Mouse (Mus musculus) liver, adult 2 months (tissue): ENCODE results near the gene Pknox2.

ENCODE experiments used
- CTCF ChIP-seq: fragments of 200-500 bp; IDR thresholded peaks from 2 replicates; pipeline ENCODE4 v1.5.1; 2011; ENCODE audit warnings: low read depth, low read length, control low read depth
- POLR2A ChIP-seq: fragments of 200-500 bp; IDR thresholded peaks from 2 replicates; pipeline ENCODE4 v1.6.1; 2011; ENCODE audit warnings: low read length, control low read depth; ENCODE audit not compliant: insufficient read depth; ENCODE audit errors: extremely low read depth

GRCm38 (mm10) chr9:37101059-37101940 lies 45.9 kb downstream of the Pknox2 start:
- TF ChIP-seq CTCF (no peak), POLR2A (no peak)
